Mouse (Mus musculus) embryonic fibroblast, embryonic 13.5 days (primary cell): ENCODE measurements at regions not wholly inside any gene's neighbourhood (a gene's known extent, or its start where the extent isn't known, plus 50 kb on each side); places are given as distances from the start of the nearest gene placed in this dataset.

Experiments
- CTCF ChIP-seq: IDR thresholded peaks from 2 replicates; pipeline ENCODE4 v1.5.1; 2011; ENCODE audit warnings: mild to moderate bottlenecking, control low read depth, low read length, moderate library complexity, borderline replicate concordance; ENCODE audit not compliant: insufficient read depth
- POLR2A ChIP-seq: IDR thresholded peaks from 2 replicates; pipeline ENCODE4 v1.6.1; 2011; ENCODE audit warnings: low read depth, mild to moderate bottlenecking, control low read depth, low read length, moderate library complexity

DNA sequence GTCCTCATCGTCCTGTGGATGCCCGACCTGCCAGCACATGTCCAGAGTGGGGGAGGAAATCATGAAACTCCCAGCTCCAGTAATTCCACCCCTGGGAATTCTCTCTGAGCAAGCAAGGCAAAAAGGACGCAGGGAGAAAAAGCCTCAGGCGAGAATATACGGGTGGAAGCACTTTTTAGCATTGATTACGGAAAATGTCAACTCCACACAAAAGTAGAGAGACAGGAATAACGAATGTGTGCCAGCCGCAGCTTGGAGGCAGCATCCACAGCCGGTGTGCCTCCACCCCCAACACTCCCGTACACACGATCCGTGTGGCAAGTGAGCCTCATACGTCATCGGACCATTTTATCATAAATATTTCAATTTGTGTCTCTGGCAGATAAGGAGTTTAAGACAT lies 123.5 kb downstream of the Plxna1 start:
- no peak for TF ChIP-seq POLR2A
- TF ChIP-seq CTCF: no peak
